Mouse (Mus musculus) heart, adult 11 months (tissue): ENCODE measurements at regions not wholly inside any gene's neighbourhood (a gene's known extent, or its start where the extent isn't known, plus 50 kb on each side); places are given as distances from the start of the nearest gene placed in this dataset.
A peak's percentile ranks its signal among the peaks of the same experiment; 100 is the strongest.

Experiments used
- DNase-seq: peaks from one replicate; pipeline ENCODE4 v3.0.0; 2022

- peak; percentile 56 for DNase-seq
Measured at GRCm38 (mm10) chr5:47693478-47693877, 289.5 kb upstream of the Slit2 start.

- DNase-seq: peak; percentile 63
Measured at GRCm38 (mm10) chr5:47693921-47694320, 289.0 kb upstream of the Slit2 start.

GRCm38 (mm10) chr5:47694630-47695029 is 288.3 kb upstream of the Slit2 start:
- DNase-seq: peak; percentile 40

GRCm38 (mm10) chr5:47711553-47711952 is 271.4 kb upstream of the Slit2 start:
- peak; percentile 55 for DNase-seq

GRCm38 (mm10) chr5:47714333-47714732 is 268.6 kb upstream of the Slit2 start:
- DNase-seq: no peak

GRCm38 (mm10) chr5:47724911-47725310 is 258.0 kb upstream of the Slit2 start:
- DNase-seq: no peak

GRCm38 (mm10) chr5:47742727-47743126 is 240.2 kb upstream of the Slit2 start:
- no peak for DNase-seq

GRCm38 (mm10) chr5:47745177-47745576 is 237.8 kb upstream of the Slit2 start:
- DNase-seq: no peak

GRCm38 (mm10) chr5:47751907-47752306 is 231.0 kb upstream of the Slit2 start:
- no peak for DNase-seq

GRCm38 (mm10) chr5:47772642-47773353 is 210.1 kb upstream of the Slit2 start:
- DNase-seq: no peak

- DNase-seq: no peak
Measured at GRCm38 (mm10) chr5:47773354-47773743, 209.6 kb upstream of the Slit2 start.

GRCm38 (mm10) chr5:47780861-47781260 is 202.1 kb upstream of the Slit2 start:
- DNase-seq: no peak

- DNase-seq: no peak
Measured at GRCm38 (mm10) chr5:47781608-47782007, 201.3 kb upstream of the Slit2 start.

- no peak for DNase-seq
Measured at GRCm38 (mm10) chr5:47794639-47795272, 188.2 kb upstream of the Slit2 start.

GRCm38 (mm10) chr5:47795273-47795672 is 187.7 kb upstream of the Slit2 start:
- DNase-seq: no peak

- no peak for DNase-seq
Measured at GRCm38 (mm10) chr5:47820936-47821335, 162.0 kb upstream of the Slit2 start.

- no peak for DNase-seq
Measured at GRCm38 (mm10) chr5:47837998-47838397, 144.9 kb upstream of the Slit2 start.

GRCm38 (mm10) chr5:47869701-47870100 is 113.2 kb upstream of the Slit2 start:
- no peak for DNase-seq
